Mouse (Mus musculus): ENCODE measurements around the gene Bcl2a1c. TPM values are rescaled to one million over a fixed set of nuclear protein-coding genes. Genes with fewer than 3 reads are reported as not detected.
"Not testable (repeated sequence)": the region's sequence is repeated elsewhere in the genome, so short reads cannot be mapped to it uniquely, and the experiment has no call there.

Bcl2a1c gene
- not detected for total RNA-seq (2021)
- long read RNA-seq, experiment 1: 0 reads
- long read RNA-seq, experiment 2: 0 reads

GRCm38 (mm10) chr9:114329855-114330254 is at the start of gene Bcl2a1c:
TSS of gene Bcl2a1c (plus strand) at chr9:114330135.
- not testable (repeated sequence) for DNase-seq

- DNase-seq: not testable (repeated sequence)
Observed at GRCm38 (mm10) chr9:114305957-114306356, 24.0 kb upstream of the Bcl2a1c start.

- not testable (repeated sequence) for DNase-seq
Observed at GRCm38 (mm10) chr9:114311752-114312151, 18.2 kb upstream of the Bcl2a1c start.

GRCm38 (mm10) chr9:114318021-114318420 is 11.9 kb upstream of the Bcl2a1c start:
- DNase-seq: peak; percentile 29 to 77

- DNase-seq: no peak
Observed at GRCm38 (mm10) chr9:114326011-114326748, 3.8 kb upstream of the Bcl2a1c start.

- DNase-seq: not testable (repeated sequence)
Observed at GRCm38 (mm10) chr9:114328332-114328731, 1.6 kb upstream of the Bcl2a1c start.

- peak; percentile 89 for DNase-seq
Observed at GRCm38 (mm10) chr9:114367783-114368470, 38.0 kb downstream of the Bcl2a1c start.

GRCm38 (mm10) chr9:114368471-114368858 is 38.5 kb downstream of the Bcl2a1c start:
- no peak for DNase-seq

GRCm38 (mm10) chr9:114369389-114369788 is 39.5 kb downstream of the Bcl2a1c start:
- not testable (repeated sequence) for DNase-seq

GRCm38 (mm10) chr9:114371717-114372116 is 41.8 kb downstream of the Bcl2a1c start:
- not testable (repeated sequence) for DNase-seq

GRCm38 (mm10) chr9:114375276-114375962 is 45.5 kb downstream of the Bcl2a1c start:
- no peak for DNase-seq

- peak; percentile 29 to 39 for DNase-seq
Observed at GRCm38 (mm10) chr9:114377168-114377567, 47.2 kb downstream of the Bcl2a1c start.

GRCm38 (mm10) chr9:114379871-114380270 is 49.9 kb downstream of the Bcl2a1c start:
- no peak for DNase-seq

Other genes with a start within 250 kb of the Bcl2a1c start
- 10 to 100 TPM; 32.0 to 37.2 TPM for gene Crtap, start 60.5 kb downstream of the Bcl2a1c start, total RNA-seq (2021)
- 10 to 100 TPM; 13.9 to 15.1 TPM for gene Glb1, start 70.9 kb downstream of the Bcl2a1c start, total RNA-seq (2021)
- gene Tmppe, start 71.0 kb downstream of the Bcl2a1c start, total RNA-seq (2021): 1 to 10 TPM; 3.3 to 3.8 TPM
- not detected for gene Ccr4, start 174.8 kb downstream of the Bcl2a1c start, total RNA-seq (2021)
- gene C130032M10Rik, start 185.6 kb downstream of the Bcl2a1c start, total RNA-seq (2021): not detected
- gene Trim71, start 234.2 kb downstream of the Bcl2a1c start, total RNA-seq (2021): not detected